Mouse (Mus musculus) heart, postnatal 36 days (tissue): ENCODE measurements around the gene C1qtnf1. TPM values are rescaled to one million over a fixed set of nuclear protein-coding genes. Genes with fewer than 3 reads are reported as not detected.

Experiments used
- DNase-seq, 2 experiments: peaks; one replicate each; pipeline ENCODE4 v3.0.0; 2021 to 2022
- intact Hi-C: fragments of 180-260 bp; cut with DNase I; formaldehyde crosslinking; loops from one replicate; pipeline ENCODE4 v1.15.1; 2025
- total RNA-seq, 2 experiments: library from RNA; stranded (reverse); gene quantifications; 2 replicates each; pipeline ENCODE4 v1.2.3; 2021

Gene C1qtnf1
- total RNA-seq, 2 experiments from 2014 or later, result 19.8 to 24.5 TPM

- no peak for DNase-seq
- intact Hi-C loops, result no loop called here
Observed at GRCm38 (mm10) chr11:118409106-118410072, 18.6 kb upstream of the C1qtnf1 start.

GRCm38 (mm10) chr11:118410073-118410444 is 17.9 kb upstream of the C1qtnf1 start:
- DNase-seq, result no peak
- intact Hi-C loops, result no loop called here

GRCm38 (mm10) chr11:118410479-118410878 is 17.5 kb upstream of the C1qtnf1 start:
- intact Hi-C loops, result no loop called here
- no peak for DNase-seq

GRCm38 (mm10) chr11:118411271-118411670 is 16.7 kb upstream of the C1qtnf1 start:
- intact Hi-C loops, result no loop called here
- DNase-seq, result no peak

- DNase-seq, result no peak
- intact Hi-C loops, result no loop called here
Observed at GRCm38 (mm10) chr11:118412601-118413000, 15.4 kb upstream of the C1qtnf1 start.

- no peak for DNase-seq
- intact Hi-C loops, result no loop called here
Observed at GRCm38 (mm10) chr11:118413055-118413454, 14.9 kb upstream of the C1qtnf1 start.

GRCm38 (mm10) chr11:118414270-118414669 is 13.7 kb upstream of the C1qtnf1 start:
- intact Hi-C loops, result no loop called here
- DNase-seq, result no peak

GRCm38 (mm10) chr11:118415630-118416029 is 12.4 kb upstream of the C1qtnf1 start:
- DNase-seq, result no peak
- intact Hi-C loops, result no loop called here

GRCm38 (mm10) chr11:118416046-118416445 is 12.0 kb upstream of the C1qtnf1 start:
- intact Hi-C loops, result no loop called here
- no peak for DNase-seq

GRCm38 (mm10) chr11:118417496-118417895 is 10.5 kb upstream of the C1qtnf1 start:
- intact Hi-C loops, result no loop called here
- DNase-seq, result no peak

GRCm38 (mm10) chr11:118418442-118418833 is 9.6 kb upstream of the C1qtnf1 start:
- no peak for DNase-seq
- intact Hi-C loops, result no loop called here

- DNase-seq, result peak; percentile 94 to 95
- intact Hi-C loops, result no loop called here
Observed at GRCm38 (mm10) chr11:118418834-118419504, 9.0 kb upstream of the C1qtnf1 start, which contains the start of gene Cant1. Gene Cant1, minus strand, starts transcription at chr11:118419086.

- DNase-seq, result no peak
- intact Hi-C loops, result no loop called here
Observed at GRCm38 (mm10) chr11:118420261-118420660, 7.7 kb upstream of the C1qtnf1 start.

- peak; percentile 84 to 85 for DNase-seq
- intact Hi-C loops, result loop anchor here (1.0 kb wide), 1 partner anchor 20 kb away; no protein-coding TSS in a partner anchor
Observed at GRCm38 (mm10) chr11:118423266-118423971, 4.6 kb upstream of the C1qtnf1 start.

- peak in 1 of 2 experiments; percentile 35 for DNase-seq
- intact Hi-C loops, result loop anchor here (2.0 kb wide), 1 partner anchor 66 kb away; no protein-coding TSS in a partner anchor
Observed at GRCm38 (mm10) chr11:118424621-118425335, 3.2 kb upstream of the C1qtnf1 start.

- no peak for DNase-seq
- intact Hi-C loops, result no loop called here
Observed at GRCm38 (mm10) chr11:118426765-118427164, 1.2 kb upstream of the C1qtnf1 start.

GRCm38 (mm10) chr11:118427266-118427779 is 680 bp upstream of the C1qtnf1 start:
- no peak for DNase-seq
- intact Hi-C loops, result no loop called here

- peak in 1 of 2 experiments; percentile 70 for DNase-seq
- intact Hi-C loops, result no loop called here
Observed at GRCm38 (mm10) chr11:118428460-118428868, 461 bp downstream of the C1qtnf1 start.

GRCm38 (mm10) chr11:118428944-118429709 is 1.1 kb downstream of the C1qtnf1 start:
- intact Hi-C loops, result no loop called here
- peak in 1 of 2 experiments; percentile 61 for DNase-seq
